Mouse (Mus musculus) embryonic facial prominence, embryonic 11.5 days (tissue): Measurements from ENCODE around the gene Klhl24. TPM values are rescaled to one million over a fixed set of nuclear protein-coding genes. Genes with fewer than 3 reads are reported as not detected.

ENCODE experiments used
- ATAC-seq: fragments of 200-750 bp; cut with Nextera tagmentation; replicated peaks from 2 replicates; pipeline ENCODE4 v1.8.0; 2017; ENCODE audit warnings: low read depth; ENCODE audit not compliant: insufficient number of reproducible peaks, low FRiP score, low TSS enrichment
- DNase-seq: peaks from one replicate; pipeline ENCODE4 v3.0.0-alpha.2; 2015; ENCODE audit warnings: low spot score
- H3K27ac ChIP-seq: fragments of 300-500 bp; sonication (generic); replicated peaks from 2 replicates; pipeline ENCODE4 v1.5.1; 2014; ENCODE audit warnings: mild to moderate bottlenecking, low read depth, low read length, control low read depth
- H3K27me3 ChIP-seq: fragments of 300-500 bp; sonication (generic); 2 replicates; pipeline ENCODE4 v1.6.1; 2014; ENCODE audit warnings: mild to moderate bottlenecking, low read length, moderate library complexity, mixed read lengths; ENCODE audit not compliant: control insufficient read depth, insufficient read depth
- H3K36me3 ChIP-seq: fragments of 300-500 bp; sonication (generic); replicated peaks from 2 replicates; pipeline ENCODE4 v1.6.1; 2014; ENCODE audit warnings: low read depth, mild to moderate bottlenecking, low read length, moderate library complexity, mixed read lengths; ENCODE audit not compliant: control insufficient read depth, insufficient read depth
- H3K4me1 ChIP-seq: fragments of 300-500 bp; sonication (generic); 2 replicates; pipeline ENCODE4 v1.6.1; 2014; ENCODE audit warnings: low read length, mixed read lengths; ENCODE audit not compliant: control insufficient read depth, insufficient read depth
- H3K4me2 ChIP-seq: fragments of 300-500 bp; sonication (generic); 2 replicates; pipeline ENCODE4 v1.6.1; 2014; ENCODE audit warnings: low read depth, mild to moderate bottlenecking, control low read depth, low read length, moderate library complexity
- H3K4me3 ChIP-seq: fragments of 300-500 bp; sonication (generic); 2 replicates; pipeline ENCODE4 v1.5.1; 2014; ENCODE audit warnings: low read depth, low read length, control low read depth
- H3K9ac ChIP-seq: fragments of 300-500 bp; sonication (generic); replicated peaks from 2 replicates; pipeline ENCODE4 v1.6.1; 2014; ENCODE audit warnings: mild to moderate bottlenecking, control low read depth, low read length
- H3K9me3 ChIP-seq: fragments of 300-500 bp; sonication (generic); replicated peaks from 2 replicates; pipeline ENCODE4 v1.6.1; 2016; ENCODE audit warnings: mild to moderate bottlenecking, low read length, inconsistent platforms, mixed read lengths; ENCODE audit not compliant: control insufficient read depth
- WGBS: fragments of 180-500 bp; shearing (Covaris S2); extraction: QIAGEN DNeasy Blood & Tissue Kit; methylation state at CpG from one replicate; pipeline ENCODE4 v1.1.7; 2014; 5-methylcytosine and 5-hydroxymethylcytosine counted together
- polyA plus RNA-seq: library from polyadenylated mRNA; unstranded; fragments of >200 nt; fragmentation: Nextera tagmentation; extraction: Ambion mirVana; gene quantifications from 2 replicates; pipeline ENCODE4 v1.2.1, GENCODE M21; 2014

Klhl24 gene
- 33.1 and 34.6 TPM in 2 replicates for polyA plus RNA-seq

GRCm38 (mm10) chr16:20097069-20097710 is at the start of gene Klhl24:
Gene Klhl24, plus strand, starts transcription at chr16:20097542.
- Histone ChIP-seq H3K4me1 (no peaks in the 10 kb centered on the region), H3K9me3 (no peaks in the 10 kb centered on the region), H3K36me3 (no peaks in the 10 kb centered on the region; the same call in 1 of the 2 replicates), H3K4me3 (peak within 1 kb of the TSS; percentile 85), H3K27me3 (no peaks in the 10 kb centered on the region), H3K4me2 (peak within 1 kb of the TSS; percentile 51), H3K27ac (peak within 1 kb of the TSS; percentile 89), H3K9ac (peak within 1 kb of the TSS; percentile 86)
- 2% methylated on average over 29 of the region's 29 CpGs for WGBS
- ATAC-seq (peak; percentile 93), DNase-seq (peak; percentile 97)

GRCm38 (mm10) chr16:20052655-20053054 is 44.7 kb upstream of the Klhl24 start:
- Histone ChIP-seq H3K36me3 (no peaks in the 10 kb centered on the region), H3K4me3 (no peak overlapping the region), H3K4me2 (no peak overlapping the region), H3K9me3 (no peaks in the 10 kb centered on the region), H3K27me3 (no peaks in the 10 kb centered on the region), H3K4me1 (no peaks in the 10 kb centered on the region), H3K9ac (no peak overlapping the region), H3K27ac (no peak overlapping the region)
- ATAC-seq (no peak), DNase-seq (no peak)
- WGBS = 87% methylated on average over 3 of the region's 3 CpGs

GRCm38 (mm10) chr16:20072770-20073169 is 24.6 kb upstream of the Klhl24 start:
- Histone ChIP-seq H3K4me1 (no peaks in the 10 kb centered on the region), H3K4me3 (no peak overlapping the region), H3K9ac (no peak overlapping the region), H3K9me3 (no peaks in the 10 kb centered on the region), H3K4me2 (no peak overlapping the region), H3K36me3 (no peaks in the 10 kb centered on the region), H3K27ac (no peak overlapping the region), H3K27me3 (no peaks in the 10 kb centered on the region)
- ATAC-seq (peak; percentile 70; the same call in 1 of the 2 replicates), DNase-seq (peak; percentile 55)
- WGBS = 48% methylated on average over 1 of the region's 1 CpGs

GRCm38 (mm10) chr16:20076675-20077074 is 20.7 kb upstream of the Klhl24 start:
- Histone ChIP-seq H3K36me3 (no peaks in the 10 kb centered on the region), H3K9ac (no peak overlapping the region), H3K4me2 (no peak overlapping the region), H3K4me1 (no peaks in the 10 kb centered on the region), H3K27me3 (no peaks in the 10 kb centered on the region), H3K27ac (no peak overlapping the region), H3K4me3 (no peak overlapping the region), H3K9me3 (no peaks in the 10 kb centered on the region)
- DNase-seq (no peak), ATAC-seq (no peak)
- 64% methylated on average over 1 of the region's 1 CpGs for WGBS

GRCm38 (mm10) chr16:20080271-20080670 is 17.1 kb upstream of the Klhl24 start:
- 91% methylated on average over 3 of the region's 3 CpGs for WGBS
- ATAC-seq = no peak

GRCm38 (mm10) chr16:20084623-20085022 is 12.7 kb upstream of the Klhl24 start:
- WGBS = 80% methylated on average over 1 of the region's 1 CpGs
- H3K4me1 ChIP-seq = no peaks in the 10 kb centered on the region

More at GRCm38 (mm10) chr16:20080271-20080670, 17.1 kb upstream of the Klhl24 start:
- H3K36me3 ChIP-seq = no peaks in the 10 kb centered on the region
- no peak overlapping the region for H3K27ac ChIP-seq
- H3K4me1 ChIP-seq = no peaks in the 10 kb centered on the region
- no peak overlapping the region for H3K9ac ChIP-seq
- no peak for DNase-seq
- H3K4me3 ChIP-seq = no peak overlapping the region
- no peaks in the 10 kb centered on the region for H3K9me3 ChIP-seq
- no peaks in the 10 kb centered on the region for H3K27me3 ChIP-seq
- no peak overlapping the region for H3K4me2 ChIP-seq

GRCm38 (mm10) chr16:20085250-20085905 is 12.0 kb upstream of the Klhl24 start:
- 95% methylated on average over 5 of the region's 5 CpGs for WGBS
- no peaks in the 10 kb centered on the region for H3K4me1 ChIP-seq
- no peaks in the 10 kb centered on the region for H3K27me3 ChIP-seq
- H3K36me3 ChIP-seq = no peaks in the 10 kb centered on the region
- no peak for DNase-seq
- no peak overlapping the region for H3K9ac ChIP-seq
- H3K9me3 ChIP-seq = no peaks in the 10 kb centered on the region
- no peak overlapping the region for H3K4me3 ChIP-seq
- no peak overlapping the region for H3K27ac ChIP-seq
- no peak overlapping the region for H3K4me2 ChIP-seq
- ATAC-seq = no peak

More at GRCm38 (mm10) chr16:20084623-20085022, 12.7 kb upstream of the Klhl24 start:
- ATAC-seq (no peak), DNase-seq (no peak)
- H3K4me3 ChIP-seq = no peak overlapping the region
- no peaks in the 10 kb centered on the region for H3K9me3 ChIP-seq
- H3K27me3 ChIP-seq = no peaks in the 10 kb centered on the region
- no peak overlapping the region for H3K4me2 ChIP-seq
- no peak overlapping the region for H3K9ac ChIP-seq
- no peak overlapping the region for H3K27ac ChIP-seq
- no peaks in the 10 kb centered on the region for H3K36me3 ChIP-seq

- Histone ChIP-seq H3K36me3 (no peaks in the 10 kb centered on the region), H3K4me2 (no peak overlapping the region), H3K4me3 (no peak overlapping the region), H3K9ac (no peak overlapping the region), H3K27ac (no peak overlapping the region), H3K9me3 (no peaks in the 10 kb centered on the region), H3K4me1 (no peaks in the 10 kb centered on the region), H3K27me3 (no peaks in the 10 kb centered on the region)
- no peak for DNase-seq
- WGBS = 84% methylated on average over 5 of the region's 5 CpGs
- ATAC-seq = no peak
These were observed 10.4 kb upstream of the Klhl24 start for GRCm38 (mm10) chr16:20086976-20087375.
